Mouse (Mus musculus) retina, postnatal 1 day (tissue): Measurements from ENCODE around the gene Icosl.
"Not testable (repeated sequence)": the region's sequence is repeated elsewhere in the genome, so short reads cannot be mapped to it uniquely, and the experiment has no call there.

ENCODE experiments used
- DNase-seq: peaks from one replicate; pipeline ENCODE4 v3.0.0-alpha.2; 2012

The Icosl gene

GRCm38 (mm10) chr10:78077862-78078261, 8.8 kb downstream of the Icosl start:
- no peak for DNase-seq

- no peak for DNase-seq
These were observed 9.2 kb downstream of the Icosl start for GRCm38 (mm10) chr10:78078276-78078675.

GRCm38 (mm10) chr10:78079955-78080591, 11.0 kb downstream of the Icosl start:
- DNase-seq = no peak

- DNase-seq = no peak
These were observed 15.0 kb downstream of the Icosl start for GRCm38 (mm10) chr10:78084073-78084472.

GRCm38 (mm10) chr10:78085711-78086110, 16.6 kb downstream of the Icosl start:
- no peak for DNase-seq

GRCm38 (mm10) chr10:78086444-78087061, 17.5 kb downstream of the Icosl start:
- DNase-seq = no peak

GRCm38 (mm10) chr10:78087101-78087511, 18.0 kb downstream of the Icosl start:
- DNase-seq = no peak

GRCm38 (mm10) chr10:78090246-78090645, 21.1 kb downstream of the Icosl start:
- no peak for DNase-seq

- no peak for DNase-seq
These were observed 21.8 kb downstream of the Icosl start for GRCm38 (mm10) chr10:78090706-78091491.

- DNase-seq = no peak
These were observed 23.0 kb downstream of the Icosl start for GRCm38 (mm10) chr10:78091865-78092724.

GRCm38 (mm10) chr10:78092725-78093029, 23.6 kb downstream of the Icosl start:
- DNase-seq = no peak

GRCm38 (mm10) chr10:78095221-78095620, 26.1 kb downstream of the Icosl start:
- no peak for DNase-seq

- no peak for DNase-seq
These were observed 27.1 kb downstream of the Icosl start for GRCm38 (mm10) chr10:78095954-78096931.

- not testable (repeated sequence) for DNase-seq
These were observed 30.8 kb downstream of the Icosl start for GRCm38 (mm10) chr10:78099860-78100259.

- peak; percentile 70 for DNase-seq
These were observed 32.1 kb downstream of the Icosl start for GRCm38 (mm10) chr10:78100989-78101780.

GRCm38 (mm10) chr10:78104555-78105490, 35.7 kb downstream of the Icosl start:
- no peak for DNase-seq

- no peak for DNase-seq
These were observed 36.4 kb downstream of the Icosl start for GRCm38 (mm10) chr10:78105548-78105947.

GRCm38 (mm10) chr10:78114521-78115092, 45.5 kb downstream of the Icosl start:
- no peak for DNase-seq

- DNase-seq = no peak
These were observed 46.1 kb downstream of the Icosl start for GRCm38 (mm10) chr10:78115153-78115552.
